Mouse (Mus musculus): ENCODE data around the gene Abtb2. TPM values are rescaled to one million over a fixed set of nuclear protein-coding genes. Genes with fewer than 3 reads are reported as not detected.

Gene Abtb2
- total and polyA plus RNA-seq, 2 experiments from 2014 or later, result 12.3 to 45.9 TPM

GRCm38 (mm10) chr2:103746761-103747160, 180.7 kb downstream of the Abtb2 start:
- Histone ChIP-seq H3K36me3 (replicated peaks; ENCODE audit: control insufficient read depth, insufficient read depth, low read length) (peaks cover 50% of the 10 kb centered on the region), H3K9me3 (replicated peaks; ENCODE audit: control insufficient read depth, low read length) (no peaks in the 10 kb centered on the region), H3K4me2 (ENCODE audit: low read depth, low read length) (no peak overlapping the region), H3K4me1 (ENCODE audit: control insufficient read depth, insufficient read depth) (no peaks in the 10 kb centered on the region), H3K4me3 (ENCODE audit: low read depth, low read length) (no peak overlapping the region), H3K27me3 (ENCODE audit: control insufficient read depth, insufficient read depth, low read length) (no peaks in the 10 kb centered on the region), H3K27ac (ENCODE audit: low read depth) (no peak overlapping the region), H3K9ac (replicated peaks; ENCODE audit: low read depth, low read length) (no peak overlapping the region)
- DNase-seq (ENCODE audit: low spot score) (no peak), ATAC-seq (ENCODE audit: insufficient read depth, low read depth) (no peak)
- 80% methylated on average over 2 of the region's 2 CpGs for WGBS
- no peak for TF ChIP-seq EP300 (IDR thresholded peaks at IDR 0.05; ENCODE audit: low read depth)
- no peak for TF ChIP-seq CTCF (IDR thresholded peaks at IDR 0.05; ENCODE audit: low read depth)

GRCm38 (mm10) chr2:103747891-103748290, 181.8 kb downstream of the Abtb2 start:
- no peak for DNase-seq (ENCODE audit: low spot score)
- Histone ChIP-seq H3K27ac (ENCODE audit: low read depth) (no peak overlapping the region), H3K27me3 (ENCODE audit: control insufficient read depth, insufficient read depth, low read length) (no peaks in the 10 kb centered on the region), H3K4me3 (ENCODE audit: low read depth, low read length) (no peak overlapping the region), H3K9ac (replicated peaks; ENCODE audit: low read depth, low read length) (no peak overlapping the region), H3K4me2 (ENCODE audit: low read depth, low read length) (no peak overlapping the region), H3K9me3 (replicated peaks; ENCODE audit: control insufficient read depth, low read length) (no peaks in the 10 kb centered on the region), H3K36me3 (replicated peaks; ENCODE audit: control insufficient read depth, insufficient read depth, low read length) (peaks cover 53% of the 10 kb centered on the region), H3K4me1 (ENCODE audit: control insufficient read depth, insufficient read depth) (no peaks in the 10 kb centered on the region)
- no peak for TF ChIP-seq CTCF (IDR thresholded peaks at IDR 0.05; ENCODE audit: low read depth)
- TF ChIP-seq EP300 (IDR thresholded peaks at IDR 0.05; ENCODE audit: low read depth), result no peak
- no peak for ATAC-seq (ENCODE audit: insufficient read depth, low read depth)
- WGBS, result 89% methylated on average over 9 of the region's 9 CpGs

GRCm38 (mm10) chr2:103749091-103749490, 183.0 kb downstream of the Abtb2 start:
- ATAC-seq (ENCODE audit: insufficient read depth, low read depth) (no peak), DNase-seq (ENCODE audit: low spot score) (no peak)
- no peak overlapping the region for H3K4me2 ChIP-seq (ENCODE audit: low read depth, low read length)
- peaks cover 57% of the 10 kb centered on the region for H3K36me3 ChIP-seq (replicated peaks; ENCODE audit: control insufficient read depth, insufficient read depth, low read length)
- WGBS, result 92% methylated on average over 3 of the region's 3 CpGs
- no peak overlapping the region for H3K4me3 ChIP-seq (ENCODE audit: low read depth, low read length)
- no peaks in the 10 kb centered on the region for H3K27me3 ChIP-seq (ENCODE audit: control insufficient read depth, insufficient read depth, low read length)
- H3K27ac ChIP-seq (ENCODE audit: low read depth), result no peak overlapping the region
- H3K9ac ChIP-seq (replicated peaks; ENCODE audit: low read depth, low read length), result no peak overlapping the region
- TF ChIP-seq EP300 (IDR thresholded peaks at IDR 0.05; ENCODE audit: low read depth) (no peak), CTCF (IDR thresholded peaks at IDR 0.05; ENCODE audit: low read depth) (no peak)
- H3K4me1 ChIP-seq (ENCODE audit: control insufficient read depth, insufficient read depth), result no peaks in the 10 kb centered on the region
- no peaks in the 10 kb centered on the region for H3K9me3 ChIP-seq (replicated peaks; ENCODE audit: control insufficient read depth, low read length)

GRCm38 (mm10) chr2:103751771-103752170, 185.7 kb downstream of the Abtb2 start:
- TF ChIP-seq CTCF (IDR thresholded peaks at IDR 0.05; ENCODE audit: low read depth) (no peak), EP300 (IDR thresholded peaks at IDR 0.05; ENCODE audit: low read depth) (no peak)
- Histone ChIP-seq H3K36me3 (replicated peaks; ENCODE audit: control insufficient read depth, insufficient read depth, low read length) (peaks cover 70% of the 10 kb centered on the region), H3K4me3 (ENCODE audit: low read depth, low read length) (no peak overlapping the region), H3K4me1 (ENCODE audit: control insufficient read depth, insufficient read depth) (no peaks in the 10 kb centered on the region), H3K9me3 (replicated peaks; ENCODE audit: control insufficient read depth, low read length) (no peaks in the 10 kb centered on the region), H3K27me3 (ENCODE audit: control insufficient read depth, insufficient read depth, low read length) (no peaks in the 10 kb centered on the region), H3K27ac (ENCODE audit: low read depth) (no peak overlapping the region), H3K9ac (replicated peaks; ENCODE audit: low read depth, low read length) (no peak overlapping the region), H3K4me2 (ENCODE audit: low read depth, low read length) (no peak overlapping the region)
- ATAC-seq (ENCODE audit: insufficient read depth, low read depth), result no peak
- 96% methylated on average over 6 of the region's 6 CpGs for WGBS
- no peak for DNase-seq (ENCODE audit: low spot score)

GRCm38 (mm10) chr2:103754614-103755013, 188.5 kb downstream of the Abtb2 start:
- Histone ChIP-seq H3K4me3 (ENCODE audit: low read depth, low read length) (no peak overlapping the region), H3K9me3 (replicated peaks; ENCODE audit: control insufficient read depth, low read length) (no peaks in the 10 kb centered on the region), H3K4me2 (ENCODE audit: low read depth, low read length) (no peak overlapping the region), H3K27ac (ENCODE audit: low read depth) (no peak overlapping the region), H3K27me3 (ENCODE audit: control insufficient read depth, insufficient read depth, low read length) (no peaks in the 10 kb centered on the region), H3K36me3 (replicated peaks; ENCODE audit: control insufficient read depth, insufficient read depth, low read length) (peaks cover 52% of the 10 kb centered on the region), H3K9ac (replicated peaks; ENCODE audit: low read depth, low read length) (no peak overlapping the region), H3K4me1 (ENCODE audit: control insufficient read depth, insufficient read depth) (no peaks in the 10 kb centered on the region)
- TF ChIP-seq EP300 (IDR thresholded peaks at IDR 0.05; ENCODE audit: low read depth), result no peak
- no peak for TF ChIP-seq CTCF (IDR thresholded peaks at IDR 0.05; ENCODE audit: low read depth)
- WGBS, result 80% methylated on average over 3 of the region's 3 CpGs
- DNase-seq (ENCODE audit: low spot score), result no peak
- no peak for ATAC-seq (ENCODE audit: insufficient read depth, low read depth)

GRCm38 (mm10) chr2:103755458-103756085, 189.5 kb downstream of the Abtb2 start:
- ATAC-seq (ENCODE audit: insufficient read depth, low read depth) (no peak), DNase-seq (ENCODE audit: low spot score) (no peak)
- no peak overlapping the region for H3K9ac ChIP-seq (replicated peaks; ENCODE audit: low read depth, low read length)
- H3K36me3 ChIP-seq (replicated peaks; ENCODE audit: control insufficient read depth, insufficient read depth, low read length), result peaks cover 42% of the 10 kb centered on the region
- H3K4me1 ChIP-seq (ENCODE audit: control insufficient read depth, insufficient read depth), result no peaks in the 10 kb centered on the region
- H3K27me3 ChIP-seq (ENCODE audit: control insufficient read depth, insufficient read depth, low read length), result no peaks in the 10 kb centered on the region
- H3K27ac ChIP-seq (ENCODE audit: low read depth), result no peak overlapping the region
- H3K4me2 ChIP-seq (ENCODE audit: low read depth, low read length), result no peak overlapping the region
- 72% methylated on average over 9 of the region's 9 CpGs for WGBS
- no peak overlapping the region for H3K4me3 ChIP-seq (ENCODE audit: low read depth, low read length)
- TF ChIP-seq CTCF (IDR thresholded peaks at IDR 0.05; ENCODE audit: low read depth), result no peak
- no peak for TF ChIP-seq EP300 (IDR thresholded peaks at IDR 0.05; ENCODE audit: low read depth)
- no peaks in the 10 kb centered on the region for H3K9me3 ChIP-seq (replicated peaks; ENCODE audit: control insufficient read depth, low read length)
